Mouse (Mus musculus) stomach, postnatal 0 days (tissue): ENCODE data around the gene Olfr462.

Experiments used
- CTCF ChIP-seq: IDR thresholded peaks from 2 replicates; pipeline ENCODE4 v1.5.1; 2016; ENCODE audit warnings: antibody characterized with exemption, low read depth, mild to moderate bottlenecking, moderate library complexity
- EP300 ChIP-seq: optimal IDR thresholded peaks from 2 replicates; pipeline ENCODE3; 2016; ENCODE audit warnings: antibody characterized with exemption

- TF ChIP-seq CTCF (no peak), EP300 (no peak)
Measured at GRCm38 (mm10) chr11:87920966-87921365, 28.9 kb upstream of the Olfr462 start, which contains the start of gene Olfr464.
